Mouse (Mus musculus): ENCODE results near the gene Prmt1.

GRCm38 (mm10) chr7:44957183-44957835 lies 29.1 kb downstream of the Prmt1 start:
- TF ChIP-seq CTCF (IDR thresholded peaks at IDR 0.05; ENCODE audit: control insufficient read depth, insufficient read depth, insufficient read length) (no peak), USF1 (IDR thresholded peaks at IDR 0.05; ENCODE audit: low read depth) (no peak), FOSL1 (IDR thresholded peaks at IDR 0.05; ENCODE audit: insufficient read depth, low read length, poor library complexity, severe bottlenecking) (no peak), MAX (IDR thresholded peaks at IDR 0.05) (no peak), CEBPB (IDR thresholded peaks at IDR 0.05; ENCODE audit: low read depth) (no peak), MYOD1 (IDR thresholded peaks at IDR 0.05; ENCODE audit: control insufficient read depth, insufficient read length, low read depth) (no peak), MYOG (IDR thresholded peaks at IDR 0.05; ENCODE audit: control insufficient read depth, extremely low read depth, insufficient read length) (no peak)

Data from C2C12 (cell line).